Mouse (Mus musculus) right cerebral cortex, postnatal 4 days (tissue): ENCODE data around the gene Clgn.

Experiments used
- DNase-seq: peaks from one replicate; pipeline ENCODE4 v3.0.0-alpha.2; 2022

Gene Clgn

GRCm38 (mm10) chr8:83389316-83390005 is at the start of gene Clgn:
TSS of gene Clgn (plus strand) at chr8:83389867.
- peak; percentile 75 for DNase-seq

- no peak for DNase-seq
Measured at GRCm38 (mm10) chr8:83342076-83342475, 47.6 kb upstream of the Clgn start.

- DNase-seq, result no peak
Measured at GRCm38 (mm10) chr8:83342693-83343092, 47.0 kb upstream of the Clgn start.

GRCm38 (mm10) chr8:83348263-83348662 is 41.4 kb upstream of the Clgn start, which contains the start of gene Mgat4d:
TSS of gene Mgat4d (plus strand) at chr8:83348471.
- no peak for DNase-seq

- no peak for DNase-seq
Measured at GRCm38 (mm10) chr8:83351315-83351714, 38.4 kb upstream of the Clgn start.

GRCm38 (mm10) chr8:83363156-83363769 is 26.4 kb upstream of the Clgn start:
- DNase-seq, result no peak

- DNase-seq, result no peak
Measured at GRCm38 (mm10) chr8:83377231-83377630, 12.4 kb upstream of the Clgn start.

- no peak for DNase-seq
Measured at GRCm38 (mm10) chr8:83380141-83380540, 9.5 kb upstream of the Clgn start.

GRCm38 (mm10) chr8:83381016-83381415 is 8.7 kb upstream of the Clgn start:
- DNase-seq, result no peak

GRCm38 (mm10) chr8:83382850-83383249 is 6.8 kb upstream of the Clgn start:
- DNase-seq, result no peak

- no peak for DNase-seq
Measured at GRCm38 (mm10) chr8:83390006-83390701, 487 bp downstream of the Clgn start.

- no peak for DNase-seq
Measured at GRCm38 (mm10) chr8:83392521-83392920, 2.9 kb downstream of the Clgn start.

- DNase-seq, result no peak
Measured at GRCm38 (mm10) chr8:83394325-83394724, 4.7 kb downstream of the Clgn start.

- DNase-seq, result no peak
Measured at GRCm38 (mm10) chr8:83396680-83397079, 7.0 kb downstream of the Clgn start.

GRCm38 (mm10) chr8:83397726-83398125 is 8.1 kb downstream of the Clgn start:
- DNase-seq, result no peak

GRCm38 (mm10) chr8:83405548-83405947 is 15.9 kb downstream of the Clgn start:
- DNase-seq, result no peak

- peak; percentile 20 for DNase-seq
Measured at GRCm38 (mm10) chr8:83406836-83407235, 17.2 kb downstream of the Clgn start.

- DNase-seq, result no peak
Measured at GRCm38 (mm10) chr8:83408496-83408895, 18.8 kb downstream of the Clgn start.

GRCm38 (mm10) chr8:83416878-83417277 is 27.2 kb downstream of the Clgn start:
- DNase-seq, result no peak

- DNase-seq, result no peak
Measured at GRCm38 (mm10) chr8:83417970-83418369, 28.3 kb downstream of the Clgn start.

- no peak for DNase-seq
Measured at GRCm38 (mm10) chr8:83418805-83419516, 29.3 kb downstream of the Clgn start.

- DNase-seq, result no peak
Measured at GRCm38 (mm10) chr8:83421354-83421753, 31.7 kb downstream of the Clgn start.
